Mouse (Mus musculus): ENCODE measurements around the gene Parp4. TPM values are rescaled to one million over a fixed set of nuclear protein-coding genes. Genes with fewer than 3 reads are reported as not detected.

Gene Parp4
- polyA plus RNA-seq, 1 experiment from 2014 or later: 1.9 TPM

GRCm38 (mm10) chr14:56695495-56695894 is 120.1 kb downstream of the Parp4 start:
- H3K9me3 ChIP-seq (ENCODE audit: control insufficient read depth, low read length): no peaks in the 10 kb centered on the region
- H3K27ac ChIP-seq: no peak overlapping the region
- 81% methylated on average over 3 of the region's 3 CpGs for WGBS
- H3K4me3 ChIP-seq (replicated peaks; ENCODE audit: low read length): no peak overlapping the region
- H3K4me2 ChIP-seq (replicated peaks): no peak overlapping the region
- no peak for ATAC-seq (ENCODE audit: low FRiP score)
- no peaks in the 10 kb centered on the region for H3K4me1 ChIP-seq (replicated peaks; ENCODE audit: control insufficient read depth, insufficient read depth, low read length)
- no peak for DNase-seq (ENCODE audit: low spot score)
- H3K27me3 ChIP-seq (ENCODE audit: control insufficient read depth, insufficient read depth, low read length): no peaks in the 10 kb centered on the region
- H3K36me3 ChIP-seq (replicated peaks; ENCODE audit: control insufficient read depth, insufficient read depth): peaks cover 98% of the 10 kb centered on the region
- no peak overlapping the region for H3K9ac ChIP-seq

GRCm38 (mm10) chr14:56697836-56698235 is 122.4 kb downstream of the Parp4 start:
- Histone ChIP-seq H3K4me2 (replicated peaks) (no peak overlapping the region), H3K4me3 (replicated peaks; ENCODE audit: low read length) (no peak overlapping the region), H3K27ac (no peak overlapping the region), H3K4me1 (replicated peaks; ENCODE audit: control insufficient read depth, insufficient read depth, low read length) (no peaks in the 10 kb centered on the region), H3K27me3 (ENCODE audit: control insufficient read depth, insufficient read depth, low read length) (no peaks in the 10 kb centered on the region), H3K9me3 (ENCODE audit: control insufficient read depth, low read length) (no peaks in the 10 kb centered on the region), H3K36me3 (replicated peaks; ENCODE audit: control insufficient read depth, insufficient read depth) (peaks cover 78% of the 10 kb centered on the region), H3K9ac (no peak overlapping the region)
- ATAC-seq (ENCODE audit: low FRiP score) (no peak), DNase-seq (ENCODE audit: low spot score) (no peak)
- 95% methylated on average over 5 of the region's 5 CpGs for WGBS

GRCm38 (mm10) chr14:56702644-56703043 is 127.2 kb downstream of the Parp4 start:
- Histone ChIP-seq H3K4me2 (replicated peaks) (no peak overlapping the region), H3K4me1 (replicated peaks; ENCODE audit: control insufficient read depth, insufficient read depth, low read length) (no peaks in the 10 kb centered on the region), H3K27me3 (ENCODE audit: control insufficient read depth, insufficient read depth, low read length) (no peaks in the 10 kb centered on the region), H3K36me3 (replicated peaks; ENCODE audit: control insufficient read depth, insufficient read depth) (peaks cover 30% of the 10 kb centered on the region), H3K9me3 (ENCODE audit: control insufficient read depth, low read length) (no peaks in the 10 kb centered on the region), H3K9ac (no peak overlapping the region), H3K27ac (no peak overlapping the region), H3K4me3 (replicated peaks; ENCODE audit: low read length) (no peak overlapping the region)
- ATAC-seq (ENCODE audit: low FRiP score) (no peak), DNase-seq (ENCODE audit: low spot score) (no peak)
- 97% methylated on average over 4 of the region's 4 CpGs for WGBS

DNA sequence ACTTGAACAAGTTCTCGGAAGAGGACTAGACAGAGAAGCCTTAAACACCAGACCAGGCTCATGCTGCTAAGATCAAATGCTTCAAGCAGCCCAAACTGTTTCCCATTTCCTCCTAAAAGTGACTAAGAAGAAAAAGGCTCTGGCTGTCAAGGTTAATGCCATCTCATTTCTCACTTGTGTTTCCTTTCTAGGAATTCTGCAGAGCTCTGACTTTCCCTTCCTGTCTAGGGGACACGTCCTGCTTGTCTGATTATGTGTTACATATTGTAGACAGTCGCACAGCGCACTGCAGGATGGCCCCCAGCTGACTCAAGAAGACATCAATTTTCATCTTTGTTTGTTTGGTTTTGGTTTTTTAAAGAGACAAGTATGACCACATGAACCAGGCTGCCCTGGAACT is 130.3 kb downstream of the Parp4 start:
- Histone ChIP-seq H3K27ac (no peak overlapping the region), H3K4me2 (replicated peaks) (no peak overlapping the region), H3K9ac (no peak overlapping the region), H3K36me3 (replicated peaks; ENCODE audit: control insufficient read depth, insufficient read depth) (peaks cover 6% of the 10 kb centered on the region; the same call in 1 of the 2 replicates), H3K4me1 (replicated peaks; ENCODE audit: control insufficient read depth, insufficient read depth, low read length) (no peaks in the 10 kb centered on the region), H3K4me3 (replicated peaks; ENCODE audit: low read length) (no peak overlapping the region), H3K27me3 (ENCODE audit: control insufficient read depth, insufficient read depth, low read length) (no peaks in the 10 kb centered on the region), H3K9me3 (ENCODE audit: control insufficient read depth, low read length) (no peaks in the 10 kb centered on the region)
- WGBS: 83% methylated on average over 4 of the region's 4 CpGs
- ATAC-seq (ENCODE audit: low FRiP score): no peak
- no peak for DNase-seq (ENCODE audit: low spot score)

Other genes with a start within 250 kb of the Parp4 start
- 0.29 and 0.35 TPM in 2 replicates for gene Atp12a, start 210.6 kb upstream of the Parp4 start, polyA plus RNA-seq (2014; fragmentation: Nextera tagmentation; extraction: Ambion mirVana)
- 1.2 and 1.8 TPM in 2 replicates for gene Rnf17, start 173.0 kb upstream of the Parp4 start, polyA plus RNA-seq (2014; fragmentation: Nextera tagmentation; extraction: Ambion mirVana)
- 5.4 and 6.1 TPM in 2 replicates for gene Cenpj, start 194 bp upstream of the Parp4 start, polyA plus RNA-seq (2014; fragmentation: Nextera tagmentation; extraction: Ambion mirVana)
- gene Mphosph8, start 92.6 kb downstream of the Parp4 start, polyA plus RNA-seq (2014; fragmentation: Nextera tagmentation; extraction: Ambion mirVana): 40.1 and 41.5 TPM in 2 replicates
- gene Pspc1, start 202.7 kb downstream of the Parp4 start, polyA plus RNA-seq (2014; fragmentation: Nextera tagmentation; extraction: Ambion mirVana): 46.3 and 55.3 TPM in 2 replicates
- gene Zmym5, start 236.1 kb downstream of the Parp4 start, polyA plus RNA-seq (2014; fragmentation: Nextera tagmentation; extraction: Ambion mirVana): 26.0 and 26.3 TPM in 2 replicates